Mouse (Mus musculus) small intestine, adult 2 months (tissue): ENCODE data around the gene Ttc23l. TPM values are rescaled to one million over a fixed set of nuclear protein-coding genes. Genes with fewer than 3 reads are reported as not detected.
A peak's percentile ranks its signal among the peaks of the same experiment; 100 is the strongest.

Source experiments
- H3K27ac ChIP-seq: fragments of 200-500 bp; 2 replicates; pipeline ENCODE4 v1.5.1; 2012; ENCODE audit warnings: low read depth, low read length, control low read depth, inconsistent platforms; ENCODE audit not compliant: insufficient read depth
- H3K27me3 ChIP-seq: fragments of 200-500 bp; 2 replicates; pipeline ENCODE4 v1.6.1; 2012; ENCODE audit warnings: mild to moderate bottlenecking, moderate library complexity, low read length, inconsistent platforms; ENCODE audit not compliant: control insufficient read depth, insufficient read depth
- H3K36me3 ChIP-seq: fragments of 200-500 bp; 2 replicates; pipeline ENCODE4 v1.6.1; 2012; ENCODE audit warnings: mild to moderate bottlenecking, low read length, control low read depth, inconsistent platforms; ENCODE audit not compliant: control insufficient read depth, insufficient read depth
- H3K4me1 ChIP-seq: fragments of 200-500 bp; 2 replicates; pipeline ENCODE4 v1.6.1; 2012; ENCODE audit warnings: low read length, inconsistent platforms, mixed read lengths; ENCODE audit not compliant: control insufficient read depth, insufficient read depth, insufficient read length
- H3K4me3 ChIP-seq: fragments of 200-500 bp; 2 replicates; pipeline ENCODE4 v1.5.1; 2012; ENCODE audit warnings: low read depth, mild to moderate bottlenecking, control low read depth, inconsistent platforms, low read length, moderate library complexity
- CTCF ChIP-seq: fragments of 200-500 bp; IDR thresholded peaks from 2 replicates; pipeline ENCODE4 v1.5.1; 2012; ENCODE audit warnings: low read depth, mild to moderate bottlenecking, control low read depth, inconsistent platforms, low read length, moderate library complexity, mixed read lengths; ENCODE audit not compliant: insufficient replicate concordance, insufficient read length; ENCODE audit errors: extremely low read depth
- POLR2A ChIP-seq: fragments of 200-500 bp; IDR thresholded peaks from 2 replicates; pipeline ENCODE4 v1.6.1; 2012; ENCODE audit warnings: low read depth, mild to moderate bottlenecking, control low read depth, inconsistent platforms, low read length, moderate library complexity
- WGBS: fragments of 180-500 bp; shearing (Covaris S2); methylation state at CpG from one replicate; pipeline ENCODE4 v1.1.7; 2018; 5-methylcytosine and 5-hydroxymethylcytosine counted together
- polyA plus RNA-seq: library from polyadenylated mRNA; depleted of rRNA; stranded (reverse); fragments of >200 nt; gene quantifications from 2 replicates; pipeline ENCODE4 v1.2.3, GENCODE M21; 2012

Ttc23l gene
- polyA plus RNA-seq, 1 experiment, result not detected

- no peaks in the 10 kb centered on the region for H3K4me1 ChIP-seq
- no peaks in the 10 kb centered on the region for H3K27me3 ChIP-seq
- WGBS, result 88% methylated on average over 2 of the region's 2 CpGs
- H3K27ac ChIP-seq, result no peak overlapping the region
- H3K36me3 ChIP-seq, result peaks cover 2% of the 10 kb centered on the region; the same call in 1 of the 2 replicates
- TF ChIP-seq CTCF, result no peak
- TF ChIP-seq POLR2A, result no peak
- no peak overlapping the region for H3K4me3 ChIP-seq
These were observed 28.1 kb upstream of the Ttc23l start for GRCm38 (mm10) chr15:10586565-10586964.

- no peak for TF ChIP-seq CTCF
- TF ChIP-seq POLR2A, result no peak
- H3K27me3 ChIP-seq, result no peaks in the 10 kb centered on the region
- 83% methylated on average over 10 of the region's 10 CpGs for WGBS
- no peaks in the 10 kb centered on the region for H3K4me1 ChIP-seq
- H3K36me3 ChIP-seq, result peaks cover 2% of the 10 kb centered on the region; the same call in 1 of the 2 replicates
- H3K4me3 ChIP-seq, result no peak overlapping the region
- H3K27ac ChIP-seq, result no peak overlapping the region
These were observed 26.1 kb upstream of the Ttc23l start for GRCm38 (mm10) chr15:10584359-10585187.

GRCm38 (mm10) chr15:10583408-10583807 is 24.9 kb upstream of the Ttc23l start:
- TF ChIP-seq POLR2A (no peak), CTCF (peak; percentile 61; the same call in 1 of the 2 replicates)
- Histone ChIP-seq H3K4me1 (no peaks in the 10 kb centered on the region), H3K27ac (no peak overlapping the region), H3K27me3 (no peaks in the 10 kb centered on the region), H3K4me3 (no peak overlapping the region), H3K36me3 (peaks cover 2% of the 10 kb centered on the region; the same call in 1 of the 2 replicates)
- 51% methylated on average over 8 of the region's 8 CpGs for WGBS

GRCm38 (mm10) chr15:10579159-10579558 is 20.7 kb upstream of the Ttc23l start:
- no peaks in the 10 kb centered on the region for H3K4me1 ChIP-seq
- H3K27me3 ChIP-seq, result no peaks in the 10 kb centered on the region
- TF ChIP-seq CTCF, result no peak
- TF ChIP-seq POLR2A, result no peak
- 73% methylated on average over 3 of the region's 3 CpGs for WGBS
- no peak overlapping the region for H3K4me3 ChIP-seq
- peaks cover 12% of the 10 kb centered on the region; the same call in 1 of the 2 replicates for H3K36me3 ChIP-seq
- H3K27ac ChIP-seq, result no peak overlapping the region

GRCm38 (mm10) chr15:10566486-10566885 is 8.0 kb upstream of the Ttc23l start:
- Histone ChIP-seq H3K4me3 (no peak overlapping the region), H3K36me3 (peaks cover 5% of the 10 kb centered on the region; the same call in 1 of the 2 replicates), H3K27ac (no peak overlapping the region), H3K27me3 (no peaks in the 10 kb centered on the region), H3K4me1 (no peaks in the 10 kb centered on the region)
- TF ChIP-seq POLR2A (no peak), CTCF (no peak)
- WGBS, result 81% methylated on average over 7 of the region's 7 CpGs

GRCm38 (mm10) chr15:10564201-10564600 is 5.7 kb upstream of the Ttc23l start:
- H3K36me3 ChIP-seq, result peaks cover 2% of the 10 kb centered on the region; the same call in 1 of the 2 replicates
- H3K4me1 ChIP-seq, result no peaks in the 10 kb centered on the region
- no peak overlapping the region for H3K27ac ChIP-seq
- TF ChIP-seq POLR2A (no peak), CTCF (no peak)
- WGBS, result 12% methylated on average over 1 of the region's 1 CpGs
- H3K4me3 ChIP-seq, result no peak overlapping the region
- no peaks in the 10 kb centered on the region for H3K27me3 ChIP-seq

GRCm38 (mm10) chr15:10562281-10562680 is 3.8 kb upstream of the Ttc23l start:
- no peaks in the 10 kb centered on the region for H3K36me3 ChIP-seq
- TF ChIP-seq CTCF (no peak), POLR2A (no peak)
- no peaks in the 10 kb centered on the region for H3K27me3 ChIP-seq

GRCm38 (mm10) chr15:10560005-10560404 is 1.5 kb upstream of the Ttc23l start:
- Histone ChIP-seq H3K27me3 (no peaks in the 10 kb centered on the region), H3K4me1 (no peaks in the 10 kb centered on the region), H3K27ac (no peak overlapping the region), H3K36me3 (no peaks in the 10 kb centered on the region), H3K4me3 (no peak overlapping the region)
- 92% methylated on average over 7 of the region's 7 CpGs for WGBS
- TF ChIP-seq CTCF, result no peak
- no peak for TF ChIP-seq POLR2A

More at GRCm38 (mm10) chr15:10562281-10562680, 3.8 kb upstream of the Ttc23l start:
- H3K27ac ChIP-seq, result no peak overlapping the region
- no peaks in the 10 kb centered on the region for H3K4me1 ChIP-seq
- H3K4me3 ChIP-seq, result no peak overlapping the region
